Mouse (Mus musculus): Measurements from ENCODE around the gene Prmt1. TPM values are rescaled to one million over a fixed set of nuclear protein-coding genes. Genes with fewer than 3 reads are reported as not detected.

Gene Prmt1
- total RNA-seq, 2 experiments from 2014 or later: 160 to 171 TPM

- no peak for ATAC-seq (replicated peaks; ENCODE audit: low FRiP score, low TSS enrichment, poor library complexity, severe bottlenecking)
These were observed 2.2 kb downstream of the Prmt1 start for GRCm38 (mm10) chr7:44983944-44984832.

DNA sequence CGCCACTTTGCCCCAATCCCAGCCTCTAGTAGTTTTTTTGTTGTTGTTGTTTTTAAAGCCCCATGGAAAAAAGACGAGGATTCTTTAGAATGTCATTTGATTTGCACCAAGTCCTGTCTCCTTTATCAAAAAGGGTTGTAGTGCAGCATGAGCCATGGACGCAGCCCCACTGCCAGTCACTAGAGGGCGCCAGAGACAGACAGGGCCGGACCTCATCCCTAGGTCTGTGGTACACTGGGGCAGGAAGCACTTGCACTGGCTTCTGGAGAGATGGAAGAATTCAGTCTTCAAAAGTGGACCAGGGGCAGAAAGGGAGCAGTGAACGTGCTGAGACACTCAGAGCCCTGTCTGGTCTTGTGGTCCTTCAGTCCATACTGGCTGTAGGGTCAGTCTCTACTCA, 3.3 kb downstream of the Prmt1 start:
- ATAC-seq (replicated peaks; ENCODE audit: low FRiP score, low TSS enrichment, poor library complexity, severe bottlenecking): 0 out of 2 replicates have a peak, but pooled peaks have one; percentile 28

- no peak for ATAC-seq (replicated peaks; ENCODE audit: low FRiP score, low TSS enrichment, poor library complexity, severe bottlenecking)
These were observed 4.8 kb downstream of the Prmt1 start for GRCm38 (mm10) chr7:44981539-44981938.

GRCm38 (mm10) chr7:44978300-44978699, 8.1 kb downstream of the Prmt1 start:
- no peak for ATAC-seq (replicated peaks; ENCODE audit: low FRiP score, low TSS enrichment, poor library complexity, severe bottlenecking)

GRCm38 (mm10) chr7:44975117-44975419, 11.3 kb downstream of the Prmt1 start:
- ATAC-seq (replicated peaks; ENCODE audit: low FRiP score, low TSS enrichment, poor library complexity, severe bottlenecking): no peak

DNA sequence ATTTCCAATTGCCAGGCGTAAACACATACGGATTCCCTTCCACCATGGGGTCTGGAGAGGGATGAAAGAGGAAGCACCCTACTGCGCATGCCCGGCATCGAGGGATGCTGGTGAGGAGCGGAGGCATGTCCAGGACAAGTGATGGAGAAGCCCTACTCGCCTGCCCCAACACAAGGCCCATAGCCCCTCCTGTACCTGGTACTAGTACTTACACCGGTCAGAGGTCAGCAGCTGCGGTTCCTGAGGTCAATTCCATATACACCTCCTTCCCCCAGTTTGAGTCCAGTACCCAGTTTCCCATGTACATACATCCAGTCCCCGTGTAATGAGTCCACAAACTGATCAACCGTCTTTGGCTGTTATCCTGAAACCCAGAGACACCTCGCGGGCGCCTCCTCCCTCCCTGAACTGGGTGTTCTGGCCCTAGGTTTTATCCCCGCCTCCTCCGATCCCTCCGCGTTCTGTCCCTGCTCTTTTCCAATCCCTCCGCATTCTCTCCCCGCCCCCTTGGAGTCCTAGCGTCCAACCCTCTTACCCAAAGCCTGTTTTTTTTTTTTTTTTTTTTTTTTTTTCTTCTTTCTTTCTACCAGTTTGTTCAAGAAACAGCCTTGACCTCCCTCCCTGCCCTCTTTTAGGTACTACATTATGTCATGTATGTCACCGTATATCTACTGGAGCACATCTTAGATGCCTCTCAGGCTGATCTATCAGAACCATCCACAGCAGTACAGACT, 11.8 kb downstream of the Prmt1 start, which contains the start of gene Cpt1c:
Cpt1c (minus strand) TSS at position 469 of the 734 bp plus-strand sequence.
- peak; percentile 72 for ATAC-seq (replicated peaks; ENCODE audit: low FRiP score, low TSS enrichment, poor library complexity, severe bottlenecking)

- no peak for ATAC-seq (replicated peaks; ENCODE audit: low FRiP score, low TSS enrichment, poor library complexity, severe bottlenecking)
These were observed 12.8 kb downstream of the Prmt1 start for GRCm38 (mm10) chr7:44973415-44974130.

DNA sequence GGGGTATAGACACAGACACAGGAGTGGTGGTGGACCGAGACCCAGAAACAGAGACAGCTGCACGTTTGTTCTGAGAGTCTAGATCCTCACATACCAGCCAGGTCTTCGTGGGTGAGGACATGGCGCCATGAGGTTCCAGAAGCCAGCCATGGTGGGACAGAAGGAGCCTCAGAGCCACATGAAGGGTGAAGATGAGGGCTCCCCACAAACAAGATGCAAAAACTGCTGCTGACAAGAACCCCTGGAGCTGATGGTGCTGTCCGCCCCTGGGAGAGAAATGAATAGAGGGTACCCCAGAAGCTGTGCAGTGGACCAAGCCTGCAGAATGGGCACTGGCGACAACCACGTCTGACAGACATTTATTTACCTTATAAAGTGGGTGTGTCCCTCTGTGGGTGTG, 15.2 kb downstream of the Prmt1 start:
- no peak for ATAC-seq (replicated peaks; ENCODE audit: low FRiP score, low TSS enrichment, poor library complexity, severe bottlenecking)

GRCm38 (mm10) chr7:44970231-44970691, 16.1 kb downstream of the Prmt1 start:
- ATAC-seq (replicated peaks; ENCODE audit: low FRiP score, low TSS enrichment, poor library complexity, severe bottlenecking): peak; percentile 62

DNA sequence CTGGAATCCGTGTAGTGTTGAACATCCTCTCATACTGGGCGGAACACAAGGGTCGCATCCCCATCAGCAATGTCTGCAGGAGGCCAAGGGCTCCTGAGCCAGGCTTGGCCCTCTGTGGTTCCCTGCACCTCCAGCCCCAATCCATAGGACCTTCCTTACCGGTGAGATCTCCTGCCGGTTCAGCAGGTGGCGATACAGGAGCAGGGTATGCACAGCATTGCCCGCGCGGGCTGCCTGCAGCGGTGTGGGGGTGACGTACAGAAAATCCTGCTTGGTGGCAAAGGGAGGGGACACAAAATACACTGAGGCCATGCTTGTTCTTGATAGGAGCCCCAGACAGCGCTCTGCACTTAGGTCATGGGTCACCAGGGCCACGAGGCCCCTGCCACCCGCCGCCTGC, 19.7 kb downstream of the Prmt1 start:
- ATAC-seq (replicated peaks; ENCODE audit: low FRiP score, low TSS enrichment, poor library complexity, severe bottlenecking): no peak

GRCm38 (mm10) chr7:44965975-44966374, 20.4 kb downstream of the Prmt1 start:
- no peak for ATAC-seq (replicated peaks; ENCODE audit: low FRiP score, low TSS enrichment, poor library complexity, severe bottlenecking)

- no peak for ATAC-seq (replicated peaks; ENCODE audit: low FRiP score, low TSS enrichment, poor library complexity, severe bottlenecking)
These were observed 21.4 kb downstream of the Prmt1 start for GRCm38 (mm10) chr7:44964990-44965389.

DNA sequence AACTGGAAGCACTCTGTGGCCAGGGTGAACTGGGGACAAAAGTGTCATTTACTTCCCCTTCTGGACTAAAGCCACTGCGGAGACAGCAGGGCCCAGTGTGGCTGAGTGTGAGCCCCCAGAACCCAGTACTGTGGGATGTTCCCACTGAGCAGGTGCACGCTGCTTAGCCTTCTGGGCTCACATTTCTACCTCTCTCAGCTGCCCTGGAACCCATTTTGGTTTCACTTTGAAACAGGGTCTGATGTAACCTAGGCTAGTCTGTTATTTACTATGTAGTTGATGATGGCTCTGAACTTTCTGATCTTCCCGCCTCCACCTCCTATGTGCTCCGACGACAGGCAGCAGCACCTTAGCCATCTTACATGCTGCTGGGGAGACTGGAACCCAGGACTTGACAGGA, 23.5 kb downstream of the Prmt1 start:
- ATAC-seq (replicated peaks; ENCODE audit: low FRiP score, low TSS enrichment, poor library complexity, severe bottlenecking): no peak

- ATAC-seq (replicated peaks; ENCODE audit: low FRiP score, low TSS enrichment, poor library complexity, severe bottlenecking): no peak
These were observed 24.0 kb downstream of the Prmt1 start for GRCm38 (mm10) chr7:44962337-44962736.

- ATAC-seq (replicated peaks; ENCODE audit: low FRiP score, low TSS enrichment, poor library complexity, severe bottlenecking): no peak
These were observed 25.9 kb downstream of the Prmt1 start for GRCm38 (mm10) chr7:44960512-44960910.

DNA sequence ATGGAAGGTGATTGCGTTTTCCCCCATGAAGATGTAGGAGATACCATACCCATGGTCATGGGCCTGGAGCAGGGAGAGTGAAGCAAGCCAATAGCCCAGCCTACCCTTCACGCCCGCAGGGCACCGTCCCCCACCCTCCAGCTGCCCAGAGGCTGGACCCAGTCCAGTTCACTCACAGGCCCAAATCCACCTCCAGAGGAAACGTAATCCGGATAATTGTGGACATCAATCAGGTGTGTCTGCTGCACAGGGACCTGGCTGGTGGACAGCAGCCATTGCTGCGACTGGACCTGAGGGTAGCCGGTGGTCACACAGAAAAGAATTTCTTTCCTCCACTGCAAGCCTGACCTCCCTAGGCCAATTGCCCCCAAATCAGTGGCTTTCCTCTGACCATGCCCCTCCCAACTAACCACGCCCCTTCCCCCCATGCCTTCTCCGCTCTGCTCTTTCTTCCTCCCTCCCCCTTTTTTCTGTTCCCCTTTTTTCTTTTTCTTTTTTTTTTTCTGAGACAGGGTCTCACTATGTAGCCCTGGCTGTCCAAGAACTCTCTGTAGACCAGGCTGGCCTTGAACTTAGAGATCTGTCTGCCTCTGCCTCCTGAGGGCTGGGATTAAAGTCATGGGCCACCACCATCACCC, 26.4 kb downstream of the Prmt1 start:
- ATAC-seq (replicated peaks; ENCODE audit: low FRiP score, low TSS enrichment, poor library complexity, severe bottlenecking): no peak

DNA sequence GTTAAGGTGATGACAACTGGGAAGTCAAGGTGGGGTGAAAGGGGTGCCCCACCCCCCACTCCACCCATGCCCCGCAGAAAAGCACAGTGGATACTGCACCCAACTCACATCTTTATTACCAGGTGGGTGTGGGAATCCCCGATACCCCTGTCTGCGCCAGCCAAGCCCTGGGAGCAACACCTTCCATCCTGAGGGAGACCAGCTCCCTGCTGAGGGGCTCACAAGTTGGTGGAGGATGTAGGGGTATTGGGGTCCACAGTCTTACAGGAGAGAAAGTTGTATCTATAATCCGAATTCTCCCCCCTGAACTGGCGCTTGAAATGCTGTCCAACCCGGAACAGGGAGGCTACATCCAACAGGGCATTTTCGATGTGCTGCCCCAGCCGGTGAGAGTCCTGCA, 27.1 kb downstream of the Prmt1 start:
- no peak for ATAC-seq (replicated peaks; ENCODE audit: low FRiP score, low TSS enrichment, poor library complexity, severe bottlenecking)

DNA sequence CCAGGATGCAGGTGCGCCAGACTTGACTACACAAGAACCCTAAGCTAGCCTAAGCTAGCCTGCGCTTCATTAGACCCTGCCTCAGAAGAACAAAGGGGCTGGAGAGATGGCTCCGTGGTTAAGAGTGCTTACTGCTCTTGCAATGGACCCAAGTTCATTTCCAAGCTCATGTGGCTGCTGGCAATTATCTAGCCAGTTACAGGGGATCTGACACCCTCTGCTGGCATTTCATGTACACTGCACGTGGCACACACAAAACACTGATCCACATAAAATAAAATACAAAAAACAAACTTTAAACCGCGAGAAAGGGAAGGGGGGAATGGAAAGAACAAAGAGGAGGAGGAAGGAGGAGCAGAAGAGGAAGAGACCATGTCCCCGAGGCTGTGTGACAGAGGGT, 28.2 kb downstream of the Prmt1 start:
- 0 out of 2 replicates have a peak, but pooled peaks have one; percentile 42 for ATAC-seq (replicated peaks; ENCODE audit: low FRiP score, low TSS enrichment, poor library complexity, severe bottlenecking)

- no peak for ATAC-seq (replicated peaks; ENCODE audit: low FRiP score, low TSS enrichment, poor library complexity, severe bottlenecking)
These were observed 29.1 kb downstream of the Prmt1 start for GRCm38 (mm10) chr7:44957183-44957835.
